Mouse (Mus musculus): ENCODE measurements around the gene Asf1a.

The Asf1a gene

GRCm38 (mm10) chr10:53596677-53597120 is at the start of gene Asf1a:
Gene Asf1a, plus strand, starts transcription at chr10:53596757.
- in situ Hi-C loops (cut with MboI, MseI) = loop anchor here (5.0 kb wide), 1 partner anchor 69 kb away; no protein-coding TSS in a partner anchor

DNA sequence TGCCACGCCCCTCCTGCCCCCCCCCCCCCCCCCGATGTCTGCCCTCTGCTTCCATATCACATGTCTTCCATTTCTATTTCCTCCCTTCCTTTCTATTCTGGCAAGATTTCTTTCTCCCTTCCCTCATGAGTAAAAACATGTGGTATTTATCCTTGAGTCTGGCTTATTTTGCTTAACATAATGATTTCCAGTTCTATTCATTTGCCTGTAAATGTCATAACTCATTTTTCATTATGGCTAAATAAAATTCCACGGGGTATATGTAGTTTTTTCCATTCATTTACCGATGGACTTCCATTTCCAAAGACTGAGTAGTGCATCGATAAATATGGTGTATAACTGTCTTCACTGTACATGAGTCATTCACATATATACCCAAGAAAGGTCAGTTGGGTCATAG is 34.6 kb upstream of the Asf1a start:
- in situ Hi-C loops (cut with MboI, MseI) = no loop called here

- in situ Hi-C loops (cut with MboI, MseI) = no loop called here
Measured at GRCm38 (mm10) chr10:53565538-53565937, 31.0 kb upstream of the Asf1a start.

- in situ Hi-C loops (cut with MboI, MseI) = no loop called here
Measured at GRCm38 (mm10) chr10:53568531-53568930, 28.0 kb upstream of the Asf1a start.

DNA sequence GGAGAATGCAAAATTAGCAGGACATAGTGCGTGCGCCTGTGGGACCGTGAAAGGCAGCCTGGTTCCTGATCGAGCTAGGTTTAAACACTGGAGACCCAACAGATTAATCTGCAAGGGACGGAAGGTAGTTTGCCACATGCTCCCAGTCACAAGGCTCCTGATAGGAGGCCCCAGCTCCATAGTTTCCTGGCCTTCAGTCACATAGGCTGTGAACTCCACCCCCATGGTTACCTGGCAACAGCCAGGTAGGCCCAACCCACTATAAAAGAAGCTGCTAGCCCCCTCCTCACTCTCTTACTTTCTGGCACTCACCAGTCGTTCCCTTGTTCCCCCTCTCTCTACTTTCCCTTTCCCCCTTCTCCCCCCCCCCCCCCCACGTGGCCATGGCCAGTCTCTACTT is 16.4 kb upstream of the Asf1a start:
- in situ Hi-C loops (cut with MboI, MseI) = no loop called here

GRCm38 (mm10) chr10:53580621-53581081 is 15.9 kb upstream of the Asf1a start:
- in situ Hi-C loops (cut with MboI, MseI) = no loop called here

DNA sequence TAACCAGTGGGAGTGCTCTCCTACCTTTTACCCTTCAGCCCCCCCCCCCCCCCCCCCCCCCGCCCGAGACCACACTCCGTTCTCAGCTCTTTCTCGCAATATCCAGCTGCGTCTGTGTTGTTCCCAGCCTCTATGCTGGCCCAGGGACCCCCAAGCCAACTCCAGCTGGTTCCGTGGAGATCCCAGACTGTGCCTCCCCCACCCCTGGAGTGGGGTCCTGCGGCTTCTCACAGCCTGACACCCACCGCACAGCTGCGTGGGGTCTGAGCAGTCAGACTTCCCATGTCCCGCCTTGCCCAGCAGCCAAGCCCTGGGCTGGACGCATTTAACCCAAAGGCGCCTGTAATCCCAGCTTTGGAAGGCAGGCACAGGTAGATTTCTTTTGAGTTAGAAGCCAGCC is 15.5 kb upstream of the Asf1a start:
- in situ Hi-C loops (cut with MboI, MseI) = no loop called here

- in situ Hi-C loops (cut with MboI, MseI) = no loop called here
Measured at GRCm38 (mm10) chr10:53585777-53586176, 10.8 kb upstream of the Asf1a start.

DNA sequence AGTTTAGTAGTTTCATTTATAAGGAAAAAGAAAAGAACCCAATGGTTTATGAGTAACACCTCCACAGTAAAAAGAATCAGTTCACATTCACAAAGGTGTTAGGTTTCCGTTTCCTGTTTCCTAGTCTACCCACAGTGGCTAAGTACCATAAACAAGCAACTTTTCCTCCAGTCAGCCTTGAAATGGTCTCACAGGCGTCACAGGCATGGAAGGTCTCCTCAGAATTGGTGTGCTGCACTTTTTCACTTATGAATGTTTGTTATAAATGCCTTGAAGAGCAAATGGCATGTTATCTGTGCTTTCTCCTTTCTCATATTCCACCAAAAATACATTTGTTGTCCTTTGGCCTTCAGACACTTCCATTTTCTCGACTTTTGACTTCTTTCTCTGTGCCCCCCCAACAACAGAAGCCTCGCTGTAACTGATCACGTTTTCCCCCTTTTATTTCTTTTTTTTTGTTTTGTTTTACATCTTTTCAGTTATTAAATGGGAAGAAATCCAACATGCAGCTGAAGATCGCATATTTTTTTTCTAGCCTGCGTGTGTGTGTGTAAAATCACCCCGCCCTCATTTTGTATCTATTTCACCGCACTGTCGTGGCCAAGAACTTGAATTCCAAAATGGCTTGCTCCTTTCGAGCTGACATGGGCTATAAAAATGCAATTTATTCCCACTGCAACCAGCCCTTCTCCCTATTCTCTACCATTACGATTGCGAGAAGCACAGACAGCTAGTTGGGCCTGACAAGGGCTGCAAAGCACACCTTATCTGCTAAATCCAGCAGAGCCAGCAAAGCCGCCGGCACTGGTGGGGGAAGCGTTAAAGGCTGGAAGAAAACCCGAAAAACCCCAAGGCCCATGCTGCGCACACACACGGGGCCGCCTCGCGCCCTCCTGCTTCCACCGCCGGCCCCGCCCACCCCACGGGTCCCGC is 547 bp upstream of the Asf1a start:
- in situ Hi-C loops (cut with MboI, MseI) = loop anchor here (5.0 kb wide), 1 partner anchor 69 kb away; no protein-coding TSS in a partner anchor

DNA sequence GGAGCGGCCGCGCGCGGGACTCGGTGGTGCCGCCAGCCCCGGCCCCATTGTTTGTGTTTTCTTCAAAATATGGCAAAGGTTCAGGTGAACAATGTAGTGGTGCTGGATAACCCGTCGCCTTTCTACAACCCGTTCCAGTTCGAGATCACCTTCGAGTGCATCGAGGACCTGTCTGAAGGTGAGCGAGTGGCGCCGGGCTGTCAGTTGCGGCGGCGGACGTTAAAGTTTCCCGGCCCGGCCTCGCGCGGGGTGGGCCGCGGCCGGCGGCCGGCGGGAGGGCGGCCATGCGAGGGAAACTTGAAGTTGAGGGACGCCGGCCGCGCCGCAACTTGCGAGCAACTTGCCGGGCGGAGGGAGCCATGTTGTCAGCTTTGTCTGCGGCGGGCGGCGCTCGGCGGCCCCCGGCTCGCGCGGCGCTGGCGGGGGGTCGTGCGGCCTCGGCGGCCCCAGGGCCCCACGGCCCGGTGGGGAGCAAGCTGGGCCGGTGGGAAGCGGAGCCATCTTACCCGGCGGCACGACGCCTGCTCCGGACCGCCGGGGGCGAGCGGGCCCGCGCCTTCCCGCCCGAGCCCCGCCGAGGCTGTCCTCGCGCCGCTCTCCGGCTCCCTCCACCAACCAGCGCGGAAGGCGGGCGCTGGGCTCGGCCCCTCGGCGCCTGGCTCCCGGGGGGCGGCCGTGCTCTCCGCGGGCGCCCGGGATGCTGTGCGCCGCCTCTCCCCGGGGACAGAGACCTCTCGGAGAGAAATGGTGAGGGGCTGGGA is 744 bp downstream of the Asf1a start:
- in situ Hi-C loops (cut with MboI, MseI) = loop anchor here (5.0 kb wide), 1 partner anchor 70 kb away; no protein-coding TSS in a partner anchor

DNA sequence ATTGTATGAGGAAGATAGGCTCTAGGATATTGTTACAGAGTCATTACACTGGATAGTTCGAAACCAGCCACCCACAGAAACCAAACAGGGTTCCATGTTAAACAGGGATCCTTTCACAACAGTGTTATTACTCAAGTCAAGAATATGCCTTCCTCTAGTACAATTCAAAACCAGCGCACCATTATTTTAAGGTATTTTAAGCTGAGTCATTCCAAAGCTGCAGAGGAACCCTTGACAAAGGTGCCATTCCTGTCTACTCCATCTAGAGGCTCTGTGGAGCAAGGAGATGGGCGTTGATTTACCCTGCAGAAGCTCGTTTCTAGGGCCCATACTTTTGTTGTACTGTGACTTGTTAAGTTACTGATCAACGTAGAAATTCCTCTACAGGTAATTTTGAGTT is 2.3 kb downstream of the Asf1a start:
- in situ Hi-C loops (cut with MboI, MseI) = loop anchor here (5.0 kb wide), 1 partner anchor 72 kb away; no protein-coding TSS in a partner anchor

- in situ Hi-C loops (cut with MboI, MseI) = no loop called here
Measured at GRCm38 (mm10) chr10:53605328-53605727, 8.8 kb downstream of the Asf1a start.

DNA sequence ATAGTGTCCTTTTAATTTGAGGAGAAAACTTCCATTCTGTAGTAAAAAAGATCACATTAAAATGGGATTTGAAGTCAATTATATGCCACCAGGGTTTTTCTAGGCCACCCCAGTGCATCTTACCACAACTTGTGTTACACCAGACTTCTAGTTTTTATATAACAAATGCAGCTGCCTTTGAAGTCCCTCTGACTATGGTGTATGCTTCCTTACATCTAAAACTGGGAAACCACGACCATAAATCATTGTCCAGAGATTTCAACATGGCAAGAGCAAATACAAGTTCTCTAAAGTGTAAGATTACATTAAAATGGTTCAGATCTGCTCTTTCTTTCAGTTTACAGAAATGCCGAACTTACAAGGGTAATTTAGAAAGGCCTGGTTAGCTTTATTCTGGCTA is 11.7 kb downstream of the Asf1a start:
- in situ Hi-C loops (cut with MboI, MseI) = no loop called here

GRCm38 (mm10) chr10:53612172-53612571 is 15.6 kb downstream of the Asf1a start:
- in situ Hi-C loops (cut with MboI, MseI) = no loop called here

GRCm38 (mm10) chr10:53613955-53614354 is 17.4 kb downstream of the Asf1a start:
- in situ Hi-C loops (cut with MboI, MseI) = no loop called here

DNA sequence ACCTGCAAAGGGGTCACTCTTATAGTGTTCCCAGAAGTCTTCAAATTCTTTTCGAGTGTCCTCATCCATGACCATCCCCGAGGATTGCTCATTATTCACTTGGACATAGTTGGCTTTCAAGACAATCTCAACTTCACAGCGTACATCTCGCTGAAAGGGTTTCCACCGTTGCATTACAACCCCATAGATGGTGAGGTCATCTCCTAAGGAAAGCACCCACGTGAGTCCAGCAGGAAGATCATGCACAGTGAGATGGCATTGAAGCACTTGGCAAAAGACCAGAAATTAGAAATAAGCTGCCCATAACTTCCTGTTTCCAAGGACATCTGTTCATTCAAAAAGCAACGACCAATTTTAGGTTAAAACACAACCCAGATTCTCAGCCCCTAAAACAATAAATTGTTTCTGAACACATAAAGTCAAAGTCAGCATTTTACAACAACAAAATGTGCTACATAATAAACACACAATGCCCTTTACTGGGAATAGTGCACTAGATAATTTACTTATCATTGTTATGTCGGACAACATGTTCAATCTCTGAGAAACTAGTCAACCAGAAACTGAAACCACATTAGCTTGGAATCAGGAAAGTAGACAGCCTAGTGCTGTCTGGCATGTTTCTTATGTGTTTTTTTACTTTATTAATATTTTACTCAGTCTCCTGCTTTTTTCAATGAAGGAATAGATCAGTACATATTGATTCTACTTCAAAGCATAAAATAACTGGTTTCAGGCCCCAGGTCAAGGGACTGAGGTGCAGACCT is 19.5 kb downstream of the Asf1a start:
- in situ Hi-C loops (cut with MboI, MseI) = no loop called here

GRCm38 (mm10) chr10:53629247-53629917 is 32.8 kb downstream of the Asf1a start:
- in situ Hi-C loops (cut with MboI, MseI) = loop anchor here (25.0 kb wide), 1 partner anchor 408 kb away; no protein-coding TSS in a partner anchor

GRCm38 (mm10) chr10:53629918-53630250 is 33.3 kb downstream of the Asf1a start:
- in situ Hi-C loops (cut with MboI, MseI) = loop anchor here (25.0 kb wide), 1 partner anchor 407 kb away; no protein-coding TSS in a partner anchor

- in situ Hi-C loops (cut with MboI, MseI) = loop anchor here (25.0 kb wide), 1 partner anchor 407 kb away; no protein-coding TSS in a partner anchor
Measured at GRCm38 (mm10) chr10:53630339-53630738, 33.8 kb downstream of the Asf1a start, which contains the start of gene Mcm9. Gene Mcm9, minus strand, starts transcription at chr10:53630439.

DNA sequence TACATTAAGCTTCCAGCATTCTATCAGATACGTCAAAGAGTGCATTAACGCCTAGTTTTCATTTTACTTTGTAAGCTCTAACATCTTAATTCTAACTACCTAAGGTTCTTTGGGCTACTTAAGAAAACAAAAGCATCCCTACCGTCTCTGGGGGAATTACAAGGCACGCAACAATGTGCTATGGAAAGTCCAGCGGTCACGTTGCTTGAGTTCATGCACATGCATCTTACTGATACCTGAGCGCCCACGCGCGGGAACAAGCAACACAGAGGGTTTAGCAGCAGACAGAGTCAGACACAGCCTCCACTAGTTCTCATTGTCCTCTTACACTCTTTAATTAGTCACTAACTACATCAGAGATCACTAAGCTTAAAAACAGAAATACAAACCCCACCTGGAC is 37.6 kb downstream of the Asf1a start:
- in situ Hi-C loops (cut with MboI, MseI) = loop anchor here (25.0 kb wide), 1 partner anchor 403 kb away; no protein-coding TSS in a partner anchor
